Mouse (Mus musculus) cerebellum, adult 11 months (tissue): ENCODE results near the gene Aox1.

Experiments
- DNase-seq: peaks from one replicate; pipeline ENCODE4 v3.0.0; 2022

Aox1 gene

DNA sequence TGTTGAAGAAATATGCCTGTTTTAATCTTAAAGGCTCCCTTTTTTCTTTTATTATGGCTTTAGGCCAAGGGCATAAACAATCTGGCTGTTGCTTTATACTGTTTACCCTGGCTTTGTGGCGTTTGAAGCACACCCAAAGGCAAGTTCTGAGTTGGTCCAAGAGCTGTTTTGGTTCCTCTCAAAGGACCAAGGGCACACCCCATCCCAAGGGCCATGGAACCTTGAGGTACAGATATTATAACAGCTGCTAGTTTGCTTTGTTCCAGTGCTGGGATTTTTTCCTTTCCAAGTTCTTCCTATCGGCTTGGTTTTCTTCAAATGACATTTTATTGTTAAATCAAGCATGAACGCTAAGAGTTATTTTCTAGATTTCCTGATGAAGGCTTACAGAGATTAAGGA is 35.9 kb downstream of the Aox1 start:
- no peak for DNase-seq

- no peak for DNase-seq
Measured at GRCm38 (mm10) chr1:58069181-58069580, 39.5 kb downstream of the Aox1 start.

GRCm38 (mm10) chr1:58070091-58070490 is 40.4 kb downstream of the Aox1 start:
- DNase-seq: no peak

GRCm38 (mm10) chr1:58071006-58071405 is 41.3 kb downstream of the Aox1 start:
- DNase-seq: no peak

- no peak for DNase-seq
Measured at GRCm38 (mm10) chr1:58071509-58071908, 41.8 kb downstream of the Aox1 start.

GRCm38 (mm10) chr1:58072416-58072815 is 42.7 kb downstream of the Aox1 start:
- no peak for DNase-seq

- DNase-seq: no peak
Measured at GRCm38 (mm10) chr1:58072991-58073730, 43.4 kb downstream of the Aox1 start.

DNA sequence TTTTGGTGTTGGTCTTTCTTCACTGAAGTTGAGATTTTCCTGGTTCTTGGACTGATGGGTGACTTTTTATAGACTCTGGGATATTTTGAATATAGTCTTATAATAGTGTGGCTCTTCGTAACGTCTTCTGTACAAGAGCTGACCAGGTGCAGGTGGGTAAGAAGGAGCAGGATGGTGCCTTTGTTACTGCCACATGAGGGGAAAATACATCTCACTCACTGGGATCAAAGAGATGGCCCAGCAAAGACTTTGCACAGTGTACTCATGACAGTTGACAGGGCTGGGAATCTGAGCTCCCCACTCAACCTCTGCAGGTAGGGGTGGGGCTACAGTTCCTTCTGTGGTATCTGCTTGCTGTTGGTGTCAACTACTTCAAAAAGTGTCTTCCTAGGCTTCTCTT is 44.5 kb downstream of the Aox1 start:
- DNase-seq: no peak

- DNase-seq: no peak
Measured at GRCm38 (mm10) chr1:58077882-58078281, 48.2 kb downstream of the Aox1 start.

DNA sequence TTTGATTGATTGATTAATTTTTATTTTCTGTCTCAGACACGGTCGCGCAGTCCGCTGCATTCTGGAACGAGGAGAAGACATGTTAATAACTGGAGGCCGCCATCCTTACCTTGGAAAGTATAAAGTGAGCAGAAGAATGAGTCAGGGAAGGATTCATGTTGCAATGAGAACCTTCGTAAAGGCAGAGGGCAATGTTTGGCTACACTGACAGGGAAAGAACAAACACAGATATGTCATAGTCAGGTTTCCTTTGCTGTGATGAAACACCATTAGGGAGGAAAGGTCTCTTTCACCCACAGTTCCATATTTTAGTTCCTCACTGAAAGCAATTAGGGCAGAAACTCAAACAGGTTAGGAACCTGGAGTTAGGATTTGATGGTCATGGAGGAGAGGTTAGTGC is 48.7 kb downstream of the Aox1 start:
- no peak for DNase-seq

DNA sequence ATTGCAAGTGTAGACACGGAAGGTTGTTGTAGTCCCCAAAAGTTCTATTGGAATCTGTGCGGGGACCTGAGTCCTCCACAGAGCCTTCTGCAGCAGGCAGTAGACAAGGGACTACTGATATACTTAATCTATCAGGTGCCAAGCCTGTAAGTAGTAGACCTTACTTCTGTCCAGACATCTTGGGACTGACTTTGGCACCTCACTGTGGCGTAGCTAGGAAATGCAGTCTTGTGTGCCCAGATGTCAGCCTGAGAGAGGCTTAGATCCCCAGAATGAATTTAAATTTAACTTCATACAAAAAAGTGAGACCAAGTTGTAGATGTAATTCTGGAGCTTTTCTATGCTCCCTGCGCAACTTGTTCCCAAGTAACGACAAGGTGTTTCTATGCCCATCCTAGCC is 50.0 kb downstream of the Aox1 start:
- DNase-seq: no peak

DNA sequence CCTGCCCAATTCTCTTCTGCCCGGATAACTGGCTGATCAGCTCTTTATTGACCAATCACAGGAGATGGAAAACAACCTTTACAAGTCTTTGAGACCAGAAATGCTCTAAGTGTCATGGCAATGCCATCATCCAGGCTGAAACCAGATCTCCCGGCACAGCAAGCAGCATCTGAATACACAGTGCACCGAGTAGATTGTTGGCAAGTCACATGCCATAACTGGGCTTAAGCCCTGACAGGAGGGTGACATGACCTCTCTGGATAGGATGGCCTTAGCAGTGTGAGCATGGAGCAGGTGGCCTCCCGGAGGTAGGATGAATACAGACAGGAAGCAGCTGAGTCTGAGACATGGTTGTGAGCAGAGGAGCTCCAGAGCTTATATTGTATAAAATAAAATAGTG is 50.7 kb downstream of the Aox1 start:
- no peak for DNase-seq

DNA sequence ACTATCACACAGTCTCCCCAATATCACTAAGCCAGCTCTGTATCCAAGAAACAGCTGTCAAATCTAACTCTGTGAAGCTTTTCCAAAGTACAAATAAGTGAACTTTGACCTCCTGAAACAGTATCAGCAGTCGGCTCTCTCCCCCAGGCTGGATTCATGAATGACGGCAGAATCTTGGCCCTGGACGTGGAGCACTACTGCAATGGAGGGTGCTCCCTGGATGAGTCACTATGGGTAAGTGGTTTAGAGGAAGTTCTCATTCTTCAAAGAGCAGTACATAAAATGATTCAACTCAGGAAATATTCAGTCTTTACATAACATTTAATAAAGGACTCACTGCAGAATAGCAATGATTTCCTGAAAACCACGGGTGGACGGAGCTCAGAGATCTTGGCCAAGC is 51.6 kb downstream of the Aox1 start:
- DNase-seq: no peak

DNA sequence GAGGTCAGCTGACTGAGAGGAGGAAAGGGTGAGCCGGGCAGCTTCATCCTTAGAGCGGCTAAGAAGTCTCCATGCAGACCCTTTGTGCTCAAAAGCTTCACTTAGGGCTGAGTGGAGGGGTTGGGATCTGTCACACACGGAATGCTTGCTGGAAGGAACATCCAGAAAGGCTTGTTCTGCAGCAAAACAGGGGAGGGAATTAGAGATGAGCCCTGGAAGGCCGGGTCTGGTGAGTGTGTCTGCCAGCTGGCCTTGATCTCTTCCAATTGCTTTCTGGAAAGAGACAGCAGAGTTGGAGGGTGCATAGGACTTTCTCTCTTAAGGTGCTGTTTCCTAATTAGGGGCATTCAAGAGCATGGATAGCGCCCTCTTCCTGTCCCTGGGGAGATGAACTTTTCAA is 59.6 kb downstream of the Aox1 start:
- no peak for DNase-seq

- DNase-seq: no peak
Measured at GRCm38 (mm10) chr1:58090191-58090590, 60.5 kb downstream of the Aox1 start.

DNA sequence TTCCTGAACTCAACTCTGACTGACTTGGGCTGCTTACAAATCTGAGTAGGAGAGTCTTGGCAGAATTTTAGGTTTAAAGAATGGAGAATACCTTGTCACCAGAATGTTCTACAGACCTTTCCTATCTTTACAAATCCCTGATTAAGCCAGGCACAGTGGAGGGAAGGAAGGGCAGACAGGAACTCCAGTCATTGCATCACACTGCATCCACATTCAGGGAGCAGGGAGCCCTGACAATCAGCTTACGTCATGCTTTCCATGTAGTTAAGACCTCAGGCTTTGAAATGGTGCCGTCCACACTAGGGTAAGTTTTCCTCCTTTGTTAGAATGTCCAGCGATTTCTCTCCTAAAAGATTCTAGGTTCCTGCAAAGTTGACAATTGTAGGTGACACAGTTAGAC is 61.5 kb downstream of the Aox1 start:
- DNase-seq: no peak

GRCm38 (mm10) chr1:58091992-58092560 is 62.3 kb downstream of the Aox1 start:
- DNase-seq: no peak

GRCm38 (mm10) chr1:58097338-58097737 is 67.6 kb downstream of the Aox1 start:
- DNase-seq: no peak

- no peak for DNase-seq
Measured at GRCm38 (mm10) chr1:58099119-58099518, 69.4 kb downstream of the Aox1 start.

DNA sequence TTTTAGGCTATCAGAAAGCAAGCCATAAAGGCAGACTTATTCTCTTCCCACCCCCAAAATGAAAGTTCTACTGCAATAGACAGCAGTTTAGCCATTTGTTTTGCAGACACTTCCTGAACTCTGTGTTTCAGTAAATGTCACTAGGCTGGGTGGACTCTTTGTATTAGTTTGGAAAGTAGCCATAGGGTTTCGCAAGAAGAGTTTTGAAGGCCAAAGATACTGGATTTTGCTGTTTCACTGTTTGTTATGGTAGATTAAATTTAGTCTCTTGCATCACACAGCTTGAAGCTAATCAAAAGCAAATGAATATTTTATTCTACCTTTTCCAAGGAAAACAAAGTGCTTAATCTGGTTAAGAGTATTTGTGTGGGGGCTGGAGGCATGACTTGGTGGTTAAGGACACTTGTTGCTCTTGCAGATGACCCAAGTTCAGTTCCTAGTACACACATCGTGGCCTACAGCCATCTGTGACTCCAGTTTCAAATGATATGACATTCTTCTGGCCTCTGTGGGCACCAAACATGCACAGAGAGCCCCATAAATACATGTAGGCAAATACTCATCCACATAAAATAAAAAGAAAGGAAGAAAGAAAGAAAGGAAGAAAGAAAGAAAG is 71.9 kb downstream of the Aox1 start:
- DNase-seq: no peak

DNA sequence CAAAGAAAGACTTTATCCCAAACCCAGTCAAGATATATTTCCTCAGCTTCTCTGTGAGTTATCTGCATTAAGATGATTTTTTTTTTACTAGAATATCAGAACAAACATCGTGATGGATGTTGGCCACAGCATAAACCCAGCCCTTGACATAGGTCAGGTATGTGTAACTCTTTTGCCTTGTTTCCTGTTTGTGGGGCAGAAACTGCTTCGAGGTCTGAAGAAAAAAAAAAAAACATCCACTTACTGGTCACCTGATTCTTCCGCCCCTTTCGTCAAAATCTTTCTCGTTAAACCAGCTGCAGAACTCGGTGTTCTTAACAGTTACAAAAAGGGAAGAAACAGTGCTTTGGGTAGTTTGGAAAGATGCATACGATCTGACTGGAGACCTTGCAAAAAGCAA is 72.8 kb downstream of the Aox1 start:
- DNase-seq: no peak

- no peak for DNase-seq
Measured at GRCm38 (mm10) chr1:58105685-58106084, 76.0 kb downstream of the Aox1 start.

DNA sequence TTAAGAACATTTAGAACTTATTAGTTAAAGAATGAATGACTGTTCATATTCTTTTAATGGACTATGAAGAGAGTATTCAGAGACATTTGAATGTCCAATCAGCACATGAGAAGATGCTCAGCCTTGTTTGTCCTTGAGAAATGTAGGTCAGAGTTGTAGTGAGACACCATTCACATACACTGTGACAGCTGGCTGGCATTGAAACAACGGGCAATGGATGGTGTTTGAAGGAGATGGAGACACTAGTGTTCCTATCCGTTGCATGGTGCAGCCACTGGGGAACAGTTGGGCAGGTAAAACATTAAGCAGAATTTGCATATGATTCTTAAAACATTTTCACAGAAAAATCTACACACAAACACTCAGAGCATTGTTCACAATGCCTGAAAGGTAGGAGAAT is 77.3 kb downstream of the Aox1 start:
- DNase-seq: no peak

DNA sequence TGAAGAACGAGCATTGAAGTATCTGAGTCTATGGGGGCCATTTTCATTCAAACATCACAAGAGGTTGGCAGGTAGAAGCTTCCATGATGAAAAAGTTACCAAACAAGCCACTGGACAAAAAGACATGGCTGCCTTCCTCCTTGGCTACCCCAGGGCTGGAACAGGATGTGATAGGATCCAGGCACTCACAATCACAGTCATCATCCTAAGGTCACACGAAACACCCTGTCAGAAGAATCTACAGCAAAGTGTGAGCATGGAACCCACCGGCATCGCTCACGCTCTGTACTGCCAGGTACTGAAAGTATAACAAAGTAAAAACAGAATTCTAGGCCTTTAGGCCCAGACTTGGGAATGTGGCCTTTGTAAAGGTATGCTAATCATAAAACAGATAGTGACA is 80.5 kb downstream of the Aox1 start:
- DNase-seq: no peak

GRCm38 (mm10) chr1:58111315-58111714 is 81.6 kb downstream of the Aox1 start:
- no peak for DNase-seq
